Mouse (Mus musculus): ENCODE data around the gene Pcsk6. TPM values are rescaled to one million over a fixed set of nuclear protein-coding genes. Genes with fewer than 3 reads are reported as not detected.
A peak's percentile ranks its signal among the peaks of the same experiment; 100 is the strongest.
"Not testable (repeated sequence)": the region's sequence is repeated elsewhere in the genome, so short reads cannot be mapped to it uniquely, and the experiment has no call there.

Pcsk6 gene
- total RNA-seq (2014; fragmentation: Nextera tagmentation) (0.26 TPM in 1 of 2 replicates, not detected in the other), total RNA-seq (2017) (0.38 TPM in 1 of 2 replicates, not detected in the other)

GRCm38 (mm10) chr7:65861591-65862472 lies at the start of gene Pcsk6:
Pcsk6 (plus strand) TSS chr7:65861734.
- ATAC-seq (replicated peaks; ENCODE audit: low FRiP score, low TSS enrichment, poor library complexity, severe bottlenecking) = no peak

- ATAC-seq (replicated peaks; ENCODE audit: low FRiP score, low TSS enrichment, poor library complexity, severe bottlenecking) = no peak
These were observed 47.8 kb upstream of the Pcsk6 start for GRCm38 (mm10) chr7:65813611-65814212.

GRCm38 (mm10) chr7:65817564-65817963 lies 44.0 kb upstream of the Pcsk6 start:
- no peak for ATAC-seq (replicated peaks; ENCODE audit: low FRiP score, low TSS enrichment, poor library complexity, severe bottlenecking)

GRCm38 (mm10) chr7:65820391-65820790 lies 41.1 kb upstream of the Pcsk6 start:
- ATAC-seq (replicated peaks; ENCODE audit: low FRiP score, low TSS enrichment, poor library complexity, severe bottlenecking) = no peak

- not testable (repeated sequence) for ATAC-seq (replicated peaks; ENCODE audit: low FRiP score, low TSS enrichment, poor library complexity, severe bottlenecking)
These were observed 39.6 kb upstream of the Pcsk6 start for GRCm38 (mm10) chr7:65821901-65822300.

- 0 out of 2 replicates have a peak, but pooled peaks have one; percentile 7 for ATAC-seq (replicated peaks; ENCODE audit: low FRiP score, low TSS enrichment, poor library complexity, severe bottlenecking)
These were observed 38.9 kb upstream of the Pcsk6 start for GRCm38 (mm10) chr7:65822506-65823119.

GRCm38 (mm10) chr7:65839756-65840155 lies 21.8 kb upstream of the Pcsk6 start:
- no peak for ATAC-seq (replicated peaks; ENCODE audit: low FRiP score, low TSS enrichment, poor library complexity, severe bottlenecking)

- ATAC-seq (replicated peaks; ENCODE audit: low FRiP score, low TSS enrichment, poor library complexity, severe bottlenecking) = no peak
These were observed 18.3 kb upstream of the Pcsk6 start for GRCm38 (mm10) chr7:65843210-65843609.

- no peak for ATAC-seq (replicated peaks; ENCODE audit: low FRiP score, low TSS enrichment, poor library complexity, severe bottlenecking)
These were observed 553 bp upstream of the Pcsk6 start for GRCm38 (mm10) chr7:65860981-65861380.

GRCm38 (mm10) chr7:65862473-65863176 lies 1.1 kb downstream of the Pcsk6 start:
- ATAC-seq (replicated peaks; ENCODE audit: low FRiP score, low TSS enrichment, poor library complexity, severe bottlenecking) = no peak

- no peak for ATAC-seq (replicated peaks; ENCODE audit: low FRiP score, low TSS enrichment, poor library complexity, severe bottlenecking)
These were observed 7.6 kb downstream of the Pcsk6 start for GRCm38 (mm10) chr7:65869173-65869572.

GRCm38 (mm10) chr7:65869794-65870193 lies 8.3 kb downstream of the Pcsk6 start:
- ATAC-seq (replicated peaks; ENCODE audit: low FRiP score, low TSS enrichment, poor library complexity, severe bottlenecking) = no peak

- ATAC-seq (replicated peaks; ENCODE audit: low FRiP score, low TSS enrichment, poor library complexity, severe bottlenecking) = no peak
These were observed 8.7 kb downstream of the Pcsk6 start for GRCm38 (mm10) chr7:65870227-65870626.

GRCm38 (mm10) chr7:65870928-65871580 lies 9.5 kb downstream of the Pcsk6 start:
- no peak for ATAC-seq (replicated peaks; ENCODE audit: low FRiP score, low TSS enrichment, poor library complexity, severe bottlenecking)

GRCm38 (mm10) chr7:65871851-65872250 lies 10.3 kb downstream of the Pcsk6 start:
- no peak for ATAC-seq (replicated peaks; ENCODE audit: low FRiP score, low TSS enrichment, poor library complexity, severe bottlenecking)

GRCm38 (mm10) chr7:65873176-65873845 lies 11.8 kb downstream of the Pcsk6 start:
- peak; percentile 70 for ATAC-seq (replicated peaks; ENCODE audit: low FRiP score, low TSS enrichment, poor library complexity, severe bottlenecking)

GRCm38 (mm10) chr7:65873902-65874301 lies 12.4 kb downstream of the Pcsk6 start:
- no peak for ATAC-seq (replicated peaks; ENCODE audit: low FRiP score, low TSS enrichment, poor library complexity, severe bottlenecking)

GRCm38 (mm10) chr7:65876596-65876995 lies 15.1 kb downstream of the Pcsk6 start:
- ATAC-seq (replicated peaks; ENCODE audit: low FRiP score, low TSS enrichment, poor library complexity, severe bottlenecking) = no peak

GRCm38 (mm10) chr7:65878234-65878633 lies 16.7 kb downstream of the Pcsk6 start:
- ATAC-seq (replicated peaks; ENCODE audit: low FRiP score, low TSS enrichment, poor library complexity, severe bottlenecking) = no peak
